Mouse (Mus musculus) ES-Bruce4 (cell line): ENCODE data around the gene Rtkn. TPM values are rescaled to one million over a fixed set of nuclear protein-coding genes. Genes with fewer than 3 reads are reported as not detected.

Experiments
- H3K27ac ChIP-seq: 2 replicates; pipeline ENCODE4 v1.5.1; 2012; ENCODE audit warnings: low read length, inconsistent platforms; ENCODE audit not compliant: insufficient read depth
- H3K27me3 ChIP-seq: 2 replicates; pipeline ENCODE4 v1.6.1; 2012; ENCODE audit warnings: mild to moderate bottlenecking, low read length, inconsistent platforms; ENCODE audit not compliant: control insufficient read depth, poor library complexity, insufficient read depth, severe bottlenecking
- H3K36me3 ChIP-seq: 2 replicates; pipeline ENCODE4 v1.6.1; 2012; ENCODE audit warnings: inconsistent platforms, mild to moderate bottlenecking, low read length, moderate library complexity; ENCODE audit not compliant: control insufficient read depth, poor library complexity, insufficient read depth, severe bottlenecking
- H3K4me1 ChIP-seq: one replicate; pipeline ENCODE4 v1.8.1; 2011; ENCODE audit warnings: low read length; ENCODE audit not compliant: control insufficient read depth, insufficient read depth
- H3K4me3 ChIP-seq: 2 replicates; pipeline ENCODE4 v1.5.1; 2011; ENCODE audit warnings: low read depth, mild to moderate bottlenecking, low read length
- H3K9ac ChIP-seq: 2 replicates; pipeline ENCODE4 v1.6.1; 2012; ENCODE audit warnings: low read depth, mild to moderate bottlenecking, inconsistent platforms; ENCODE audit not compliant: poor library complexity, severe bottlenecking
- H3K9me3 ChIP-seq: replicated peaks from 2 replicates; pipeline ENCODE4 v1.6.1; 2012; ENCODE audit warnings: mild to moderate bottlenecking, low read length, inconsistent platforms; ENCODE audit not compliant: control insufficient read depth, poor library complexity, insufficient read depth, severe bottlenecking
- CTCF ChIP-seq: IDR thresholded peaks from one replicate; pipeline ENCODE4 v1.8.1; 2011; ENCODE audit warnings: low read depth, low read length
- EP300 ChIP-seq: IDR thresholded peaks from 2 replicates; pipeline ENCODE4 v1.6.1; 2011; ENCODE audit warnings: low read depth, low read length; ENCODE audit not compliant: insufficient read depth
- POLR2A ChIP-seq: IDR thresholded peaks from one replicate; pipeline ENCODE4 v1.8.1; 2011; ENCODE audit warnings: low read length; ENCODE audit not compliant: insufficient read depth
- polyA plus RNA-seq: library from polyadenylated mRNA; stranded (reverse); fragments of >200 nt; gene quantifications from 2 replicates; pipeline ENCODE4 v1.2.4, GENCODE M21; 2011; ENCODE audit warnings: low read depth; ENCODE audit not compliant: missing spikeins, insufficient read depth, insufficient read length

Rtkn gene
- polyA plus RNA-seq, 1 experiment, result 10.4 TPM

DNA sequence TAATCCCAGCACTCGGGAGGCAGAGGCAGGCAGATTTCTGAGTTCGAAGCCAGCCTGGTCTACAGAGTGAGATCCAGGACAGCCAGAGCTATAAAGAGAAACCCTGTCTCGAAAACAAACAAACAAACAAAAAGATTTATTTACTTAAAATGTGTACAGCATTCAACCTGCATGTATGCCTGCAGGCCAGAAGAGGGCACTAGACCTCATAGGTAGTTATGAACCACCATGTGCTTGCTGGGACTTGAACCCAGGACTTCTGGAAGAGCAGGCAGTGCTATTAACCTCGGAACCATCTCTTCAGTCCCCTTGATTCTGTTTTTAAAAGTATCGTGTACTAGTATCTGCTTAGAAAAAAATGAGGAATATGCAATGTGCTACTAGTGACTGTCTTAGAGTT, 7.8 kb upstream of the Rtkn start:
- no peaks in the 10 kb centered on the region for H3K27me3 ChIP-seq
- H3K4me3 ChIP-seq, result no peak overlapping the region
- H3K9ac ChIP-seq, result no peak overlapping the region
- TF ChIP-seq POLR2A (no peak), CTCF (peak; percentile 23), EP300 (no peak)
- H3K9me3 ChIP-seq, result no peaks in the 10 kb centered on the region
- H3K4me1 ChIP-seq, result no peaks in the 10 kb centered on the region
- H3K27ac ChIP-seq, result no peak overlapping the region
- no peaks in the 10 kb centered on the region for H3K36me3 ChIP-seq

- no peak overlapping the region for H3K27ac ChIP-seq
- H3K9ac ChIP-seq, result no peak overlapping the region
- H3K9me3 ChIP-seq, result no peaks in the 10 kb centered on the region
- H3K36me3 ChIP-seq, result no peaks in the 10 kb centered on the region
- H3K4me3 ChIP-seq, result no peak overlapping the region
- H3K27me3 ChIP-seq, result no peaks in the 10 kb centered on the region
- peaks cover 1% of the 10 kb centered on the region for H3K4me1 ChIP-seq
- TF ChIP-seq CTCF (no peak), POLR2A (no peak), EP300 (no peak)
Measured at GRCm38 (mm10) chr6:83131469-83132034, 3.7 kb upstream of the Rtkn start.

DNA sequence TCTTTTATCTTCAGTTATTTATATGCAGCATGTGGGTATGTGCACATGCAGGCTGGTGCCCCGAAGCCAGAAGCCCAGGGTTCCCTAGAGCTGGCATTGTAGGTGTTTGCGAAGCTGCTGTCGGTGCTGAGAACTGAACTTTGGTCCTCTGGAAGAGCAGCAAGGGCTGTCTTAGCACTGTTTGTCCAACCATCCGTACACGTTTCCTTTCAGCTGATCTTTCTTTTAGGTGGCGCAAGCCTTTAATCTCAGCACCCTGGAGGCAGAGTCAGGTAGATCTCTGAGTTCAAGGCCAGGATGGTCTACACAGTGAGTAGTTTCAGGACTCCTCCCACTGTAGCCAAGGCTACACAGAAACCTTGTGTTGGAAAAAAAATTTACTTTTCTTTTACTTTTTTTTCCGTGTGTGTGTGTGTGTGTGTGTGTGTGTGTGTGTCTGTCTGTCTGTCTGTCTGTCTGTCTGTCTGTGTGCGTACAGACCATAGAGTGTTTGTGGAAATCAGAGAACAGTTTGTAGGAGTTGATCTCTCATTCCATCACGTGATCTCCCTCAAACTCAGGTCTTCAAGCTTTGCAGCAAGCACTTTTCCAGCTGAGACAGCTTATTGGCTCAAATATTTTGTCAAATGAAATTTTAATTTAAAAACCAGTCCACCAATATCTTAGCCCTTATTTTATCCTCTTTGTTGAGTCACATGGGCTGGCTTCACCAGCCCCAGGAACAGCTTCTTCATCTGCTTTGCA, 2.9 kb upstream of the Rtkn start:
- no peak for TF ChIP-seq EP300
- TF ChIP-seq CTCF, result no peak
- TF ChIP-seq POLR2A, result no peak
- H3K36me3 ChIP-seq, result no peaks in the 10 kb centered on the region
- peaks cover 2% of the 10 kb centered on the region for H3K4me1 ChIP-seq
- H3K27ac ChIP-seq, result no peak overlapping the region
- no peak overlapping the region for H3K4me3 ChIP-seq
- H3K27me3 ChIP-seq, result no peaks in the 10 kb centered on the region
- H3K9me3 ChIP-seq, result no peaks in the 10 kb centered on the region
- no peak overlapping the region for H3K9ac ChIP-seq

GRCm38 (mm10) chr6:83134226-83134625, 1.0 kb upstream of the Rtkn start:
- peaks cover 4% of the 10 kb centered on the region for H3K4me1 ChIP-seq

DNA sequence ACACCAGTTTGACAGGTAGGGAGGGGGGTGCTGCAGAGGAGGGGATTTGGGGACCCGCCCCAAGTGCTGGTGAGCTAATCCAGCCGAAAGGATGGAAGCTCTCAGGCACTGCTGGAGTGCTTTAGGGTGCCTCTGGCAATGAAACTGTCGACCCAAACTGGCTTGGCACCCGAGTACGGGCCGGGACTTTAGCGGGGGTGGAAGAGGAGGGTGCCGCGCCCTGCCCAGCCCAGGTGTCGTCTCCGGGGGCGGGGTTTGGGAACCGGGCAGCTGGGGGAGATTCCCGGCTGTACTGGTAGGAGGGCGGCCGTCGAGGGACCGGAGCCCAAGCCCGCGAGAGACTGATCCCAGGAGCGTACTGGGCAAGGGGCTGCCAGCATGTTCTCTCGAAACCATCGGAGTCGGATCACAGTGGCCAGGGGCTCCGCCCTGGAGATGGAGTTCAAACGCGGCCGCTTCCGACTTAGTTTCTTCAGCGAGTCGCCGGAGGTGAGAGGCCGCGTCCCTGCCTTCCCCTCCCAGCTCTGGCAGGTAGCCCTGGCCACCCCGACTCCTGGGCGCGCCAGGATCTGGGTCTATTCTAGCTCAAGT, 403 bp downstream of the Rtkn start:
- TF ChIP-seq CTCF, result no peak
- no peak for TF ChIP-seq EP300
- no peak for TF ChIP-seq POLR2A
- peaks cover 4% of the 10 kb centered on the region for H3K4me1 ChIP-seq
- H3K9ac ChIP-seq, result peak overlapping the region; percentile 26
- no peak overlapping the region for H3K27ac ChIP-seq
- no peaks in the 10 kb centered on the region for H3K36me3 ChIP-seq
- H3K27me3 ChIP-seq, result no peaks in the 10 kb centered on the region
- H3K4me3 ChIP-seq, result peak overlapping the region; percentile 48
- no peaks in the 10 kb centered on the region for H3K9me3 ChIP-seq

More at GRCm38 (mm10) chr6:83134226-83134625, 1.0 kb upstream of the Rtkn start:
- no peaks in the 10 kb centered on the region for H3K27me3 ChIP-seq
- no peak overlapping the region for H3K9ac ChIP-seq
- H3K4me3 ChIP-seq, result no peak overlapping the region
- no peak overlapping the region for H3K27ac ChIP-seq
- no peaks in the 10 kb centered on the region for H3K9me3 ChIP-seq
- no peaks in the 10 kb centered on the region for H3K36me3 ChIP-seq
- no peak for TF ChIP-seq EP300
- TF ChIP-seq POLR2A, result no peak
- no peak for TF ChIP-seq CTCF

- Histone ChIP-seq H3K9ac (peak overlapping the region; percentile 26), H3K4me3 (peak overlapping the region; percentile 62), H3K27ac (no peak overlapping the region), H3K4me1 (peaks cover 4% of the 10 kb centered on the region), H3K9me3 (no peaks in the 10 kb centered on the region), H3K27me3 (no peaks in the 10 kb centered on the region), H3K36me3 (no peaks in the 10 kb centered on the region)
- TF ChIP-seq POLR2A (no peak), EP300 (no peak), CTCF (no peak)
Measured at GRCm38 (mm10) chr6:83136291-83136880, 1.1 kb downstream of the Rtkn start.
